In the genomic region with DNA sequence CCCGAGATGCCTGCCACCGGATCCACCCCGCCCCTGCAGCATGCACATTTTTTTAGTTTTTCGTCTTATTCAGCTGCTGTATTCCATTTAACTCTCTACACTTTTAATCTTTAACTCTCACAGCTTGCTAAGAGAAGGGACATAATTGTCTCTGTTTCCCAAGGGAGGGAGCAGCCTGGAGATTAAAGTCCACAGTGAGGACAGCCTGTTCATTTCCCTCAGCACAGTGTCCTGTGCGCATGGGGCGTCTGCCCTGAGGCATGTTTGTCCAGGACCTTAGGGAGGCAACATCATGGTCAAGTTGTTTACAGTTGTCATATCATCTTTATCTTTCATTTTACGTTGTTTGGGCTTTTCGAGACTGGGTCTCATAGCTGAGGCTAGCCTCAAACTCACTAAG, we compare ENCODE assay signal across 25 mouse cellular contexts. TPM values are rescaled to one million over a fixed set of nuclear protein-coding genes. Genes with fewer than 3 reads are reported as not detected.
DNase-seq lines count a peak whose midpoint lies in the region; ATAC-seq and TF ChIP-seq lines count a peak whose summit lies in the region.
"Had no signal": no experiment of that assay in that cellular context is flagged by ENCODE, and none has a peak within 500 bp of the region (broad histone marks: within the 10 kb centered on the region; RNA-seq: fewer than 3 reads in every experiment).

No protein-coding gene starts in this region.

- no peak for ATAC-seq in kidney, embryonic 14.5 days (ENCODE audit: low FRiP score, low TSS enrichment)
- ATAC-seq in intestine, postnatal 0 days, result peak; percentile 30; the same call in 1 of the 2 replicates
- ATAC-seq in kidney, embryonic 16.5 days (ENCODE audit: low FRiP score, low TSS enrichment), result no peak
- no peak for ATAC-seq in liver, embryonic 16.5 days (ENCODE audit: low read depth)
- ATAC-seq in forebrain, postnatal 0 days, result no peak
- no peak for ATAC-seq in granulocyte monocyte progenitor cell, adult 5-6 weeks (replicated peaks; ENCODE audit: poor library complexity, severe bottlenecking)
- ATAC-seq: activated CD4-positive, CD25-positive, alpha-beta regulatory T cell, adult 4 months; forebrain, embryonic 14.5 days; hindbrain, embryonic 16.5 days; midbrain, embryonic 16.5 days had no signal

- H3K27ac ChIP-seq in kidney, embryonic 14.5 days (ENCODE audit: low read depth, low read length), result no peak overlapping the region
- peak overlapping the region; percentile 70 for H3K27ac ChIP-seq in intestine, postnatal 0 days (ENCODE audit: low read depth, low read length)
- H3K27ac ChIP-seq in kidney, embryonic 16.5 days (ENCODE audit: low read length), result peak overlapping the region; percentile 37; the same call in 1 of the 2 replicates
- H3K27ac ChIP-seq in liver, embryonic 16.5 days (ENCODE audit: low read length), result peak overlapping the region; percentile 59
- no peak overlapping the region for H3K27ac ChIP-seq in forebrain, postnatal 0 days (ENCODE audit: low read depth, low read length)
- H3K27ac ChIP-seq: hindbrain, embryonic 10.5 days; lung, embryonic 15.5 days; macrophage; neural tube, embryonic 13.5 days; stomach, postnatal 0 days had no signal

- 89% methylated on average over 8 of the region's 8 CpGs for WGBS in kidney, embryonic 14.5 days
- WGBS in intestine, postnatal 0 days, result 47% methylated on average over 8 of the region's 8 CpGs
- WGBS in kidney, embryonic 16.5 days, result 86% methylated on average over 8 of the region's 8 CpGs
- WGBS in liver, embryonic 16.5 days (ENCODE audit: insufficient replicate concordance), result 74% methylated on average over 8 of the region's 8 CpGs
- 90% methylated on average over 8 of the region's 8 CpGs for WGBS in forebrain, postnatal 0 days

- H3K9ac ChIP-seq in kidney, embryonic 14.5 days (ENCODE audit: low read depth, low read length), result no peak overlapping the region
- no peak overlapping the region for H3K9ac ChIP-seq in intestine, postnatal 0 days (ENCODE audit: low read depth, low read length)
- no peak overlapping the region for H3K9ac ChIP-seq in kidney, embryonic 16.5 days (replicated peaks; ENCODE audit: low read length)
- no peak overlapping the region for H3K9ac ChIP-seq in liver, embryonic 16.5 days (ENCODE audit: low read depth, low read length)
- H3K9ac ChIP-seq in forebrain, postnatal 0 days, result no peak overlapping the region
- H3K9ac ChIP-seq: heart, embryonic 12.5 days; lung, embryonic 15.5 days; neural tube, embryonic 13.5 days had no signal

- H3K9me3 ChIP-seq in kidney, embryonic 14.5 days (ENCODE audit: control insufficient read depth, low read length), result no peaks in the 10 kb centered on the region
- H3K9me3 ChIP-seq in intestine, postnatal 0 days (ENCODE audit: control insufficient read depth), result no peaks in the 10 kb centered on the region
- H3K9me3 ChIP-seq in kidney, embryonic 16.5 days (ENCODE audit: low read length), result no peaks in the 10 kb centered on the region
- H3K9me3 ChIP-seq in liver, embryonic 16.5 days (replicated peaks; ENCODE audit: control insufficient read depth, low read length), result no peaks in the 10 kb centered on the region
- no peaks in the 10 kb centered on the region for H3K9me3 ChIP-seq in forebrain, postnatal 0 days (ENCODE audit: low read length)
- H3K9me3 ChIP-seq: heart, embryonic 12.5 days; hindbrain, embryonic 10.5 days; lung, embryonic 15.5 days; neural tube, embryonic 13.5 days had no signal

- peaks cover 21% of the 10 kb centered on the region for H3K4me1 ChIP-seq in kidney, embryonic 14.5 days (ENCODE audit: control insufficient read depth, insufficient read depth, low read length)
- H3K4me1 ChIP-seq in intestine, postnatal 0 days (replicated peaks; ENCODE audit: control insufficient read depth, insufficient read depth, low read length), result peaks cover 20% of the 10 kb centered on the region; the same call in 1 of the 2 replicates
- H3K4me1 ChIP-seq in kidney, embryonic 16.5 days (ENCODE audit: insufficient read depth, low read length), result peaks cover 30% of the 10 kb centered on the region
- peaks cover 71% of the 10 kb centered on the region for H3K4me1 ChIP-seq in liver, embryonic 16.5 days (ENCODE audit: control insufficient read depth, low read depth, low read length)
- no peaks in the 10 kb centered on the region for H3K4me1 ChIP-seq in forebrain, postnatal 0 days (ENCODE audit: insufficient read depth)

- H3K4me3 ChIP-seq in kidney, embryonic 14.5 days (ENCODE audit: low read length), result no peak overlapping the region
- no peak overlapping the region for H3K4me3 ChIP-seq in intestine, postnatal 0 days (ENCODE audit: low read depth, low read length)
- no peak overlapping the region for H3K4me3 ChIP-seq in kidney, embryonic 16.5 days (ENCODE audit: low read length)
- no peak overlapping the region for H3K4me3 ChIP-seq in liver, embryonic 16.5 days (ENCODE audit: low read depth, low read length)
- H3K4me3 ChIP-seq in forebrain, postnatal 0 days (ENCODE audit: low read depth, low read length), result no peak overlapping the region
- H3K4me3 ChIP-seq: heart, embryonic 12.5 days; hindbrain, embryonic 10.5 days; lung, embryonic 15.5 days; myocyte; neural tube, embryonic 13.5 days had no signal

- TF ChIP-seq CTCF in intestine, postnatal 0 days (IDR thresholded peaks at IDR 0.05; ENCODE audit: low read depth), result no peak
- TF ChIP-seq CTCF in forebrain, postnatal 0 days (IDR thresholded peaks at IDR 0.05; ENCODE audit: low read depth), result no peak

- H3K27me3 ChIP-seq in kidney, embryonic 14.5 days (ENCODE audit: control insufficient read depth, insufficient read depth, low read length), result no peaks in the 10 kb centered on the region
- H3K27me3 ChIP-seq in intestine, postnatal 0 days (replicated peaks; ENCODE audit: control insufficient read depth, insufficient read depth, low read length), result no peaks in the 10 kb centered on the region
- no peaks in the 10 kb centered on the region for H3K27me3 ChIP-seq in kidney, embryonic 16.5 days (ENCODE audit: insufficient read depth, low read length)
- H3K27me3 ChIP-seq in liver, embryonic 16.5 days (ENCODE audit: control insufficient read depth, insufficient read depth, low read depth, low read length), result no peaks in the 10 kb centered on the region
- no peaks in the 10 kb centered on the region for H3K27me3 ChIP-seq in forebrain, postnatal 0 days (ENCODE audit: insufficient read depth, low read length)
- H3K27me3 ChIP-seq: heart, embryonic 12.5 days; lung, embryonic 15.5 days; neural tube, embryonic 13.5 days had no signal

- H3K4me2 ChIP-seq in kidney, embryonic 14.5 days (replicated peaks; ENCODE audit: low read depth, low read length), result no peak overlapping the region
- peak overlapping the region; percentile 45 for H3K4me2 ChIP-seq in intestine, postnatal 0 days (replicated peaks; ENCODE audit: low read depth)
- no peak overlapping the region for H3K4me2 ChIP-seq in kidney, embryonic 16.5 days (replicated peaks; ENCODE audit: low read depth, low read length)
- no peak overlapping the region for H3K4me2 ChIP-seq in liver, embryonic 16.5 days (ENCODE audit: low read depth, low read length)
- no peak overlapping the region for H3K4me2 ChIP-seq in forebrain, postnatal 0 days (ENCODE audit: low read depth)
- H3K4me2 ChIP-seq: heart, embryonic 12.5 days; lung, embryonic 15.5 days; neural tube, embryonic 13.5 days had no signal

- DNase-seq in kidney, adult 11 months, result peak; percentile 85
- no peak for DNase-seq in forebrain, postnatal 0 days
- no peak for DNase-seq in cerebellum, adult 8-10 months
- DNase-seq: adrenal gland, adult 8-10 months; cerebellum, adult 2 months; heart, postnatal 10 days; retina, postnatal 1 day; right cerebral cortex, postnatal 4 days had no signal

- no peaks in the 10 kb centered on the region for H3K36me3 ChIP-seq in kidney, embryonic 14.5 days (ENCODE audit: control insufficient read depth, insufficient read depth, low read length)
- H3K36me3 ChIP-seq in intestine, postnatal 0 days (ENCODE audit: control insufficient read depth, insufficient read depth), result no peaks in the 10 kb centered on the region
- H3K36me3 ChIP-seq in kidney, embryonic 16.5 days (ENCODE audit: insufficient read depth, low read length), result no peaks in the 10 kb centered on the region
- H3K36me3 ChIP-seq in liver, embryonic 16.5 days (ENCODE audit: control insufficient read depth, insufficient read depth), result no peaks in the 10 kb centered on the region
- no peaks in the 10 kb centered on the region for H3K36me3 ChIP-seq in forebrain, postnatal 0 days (ENCODE audit: insufficient read depth)
- H3K36me3 ChIP-seq: hindbrain, embryonic 10.5 days; lung, embryonic 15.5 days; neural tube, embryonic 13.5 days had no signal

RNA-seq across cellular contexts. Expression of a gene that starts 8.2 kb away (rescaled TPM):
- polyA plus RNA-seq in kidney, embryonic 14.5 days (2014; fragmentation: Nextera tagmentation; extraction: Ambion mirVana), result 129 and 174 TPM in 2 replicates
- polyA plus RNA-seq in intestine, postnatal 0 days (2015; fragmentation: Nextera tagmentation; extraction: Ambion mirVana), result 36.3 and 44.8 TPM in 2 replicates
- polyA plus RNA-seq in kidney, embryonic 16.5 days (2015; fragmentation: Nextera tagmentation; extraction: Ambion mirVana), result 128 and 136 TPM in 2 replicates
- 120 and 127 TPM in 2 replicates for polyA plus RNA-seq in liver, embryonic 16.5 days (2015; fragmentation: Nextera tagmentation; extraction: Ambion mirVana)
- total RNA-seq in forebrain, postnatal 0 days (2014; rRNA removed), result 10.3 and 29.8 TPM in 2 replicates
- polyA plus RNA-seq in forebrain, postnatal 0 days (2015; fragmentation: Nextera tagmentation; extraction: Ambion mirVana), result 11.1 and 12.2 TPM in 2 replicates
- total RNA-seq in granulocyte monocyte progenitor cell, adult 5-6 weeks (2014; fragmentation: Nextera tagmentation), result 198 and 208 TPM in 2 replicates
- total RNA-seq in granulocyte monocyte progenitor cell, adult 5-6 weeks (2017), result 90.8 and 105 TPM in 2 replicates

RNA-seq across cellular contexts. Expression of a gene that starts 8.4 kb away (rescaled TPM):
- 3.6 and 4.1 TPM in 2 replicates for polyA plus RNA-seq in kidney, embryonic 14.5 days (2014; fragmentation: Nextera tagmentation; extraction: Ambion mirVana)
- polyA plus RNA-seq in intestine, postnatal 0 days (2015; fragmentation: Nextera tagmentation; extraction: Ambion mirVana), result 7.0 and 9.2 TPM in 2 replicates
- polyA plus RNA-seq in kidney, embryonic 16.5 days (2015; fragmentation: Nextera tagmentation; extraction: Ambion mirVana), result 5.8 and 6.1 TPM in 2 replicates
- 14.6 and 15.4 TPM in 2 replicates for polyA plus RNA-seq in liver, embryonic 16.5 days (2015; fragmentation: Nextera tagmentation; extraction: Ambion mirVana)
- 3.6 and 3.8 TPM in 2 replicates for total RNA-seq in forebrain, postnatal 0 days (2014; rRNA removed)
- 7.4 and 8.8 TPM in 2 replicates for polyA plus RNA-seq in forebrain, postnatal 0 days (2015; fragmentation: Nextera tagmentation; extraction: Ambion mirVana)
- 7.5 and 9.0 TPM in 2 replicates for total RNA-seq in granulocyte monocyte progenitor cell, adult 5-6 weeks (2014; fragmentation: Nextera tagmentation)
- total RNA-seq in granulocyte monocyte progenitor cell, adult 5-6 weeks (2017), result 1.4 and 1.9 TPM in 2 replicates

RNA-seq across cellular contexts. Expression of a gene that starts 15.0 kb away (rescaled TPM):
- polyA plus RNA-seq in kidney, embryonic 14.5 days (2014; fragmentation: Nextera tagmentation; extraction: Ambion mirVana), result 350 and 420 TPM in 2 replicates
- 84.0 and 86.0 TPM in 2 replicates for polyA plus RNA-seq in intestine, postnatal 0 days (2015; fragmentation: Nextera tagmentation; extraction: Ambion mirVana)
- polyA plus RNA-seq in kidney, embryonic 16.5 days (2015; fragmentation: Nextera tagmentation; extraction: Ambion mirVana), result 284 and 298 TPM in 2 replicates
- polyA plus RNA-seq in liver, embryonic 16.5 days (2015; fragmentation: Nextera tagmentation; extraction: Ambion mirVana), result 298 and 327 TPM in 2 replicates
- total RNA-seq in forebrain, postnatal 0 days (2014; rRNA removed), result 5.7 and 6.2 TPM in 2 replicates
- polyA plus RNA-seq in forebrain, postnatal 0 days (2015; fragmentation: Nextera tagmentation; extraction: Ambion mirVana), result 24.9 and 31.4 TPM in 2 replicates
- 93.9 and 128 TPM in 2 replicates for total RNA-seq in granulocyte monocyte progenitor cell, adult 5-6 weeks (2014; fragmentation: Nextera tagmentation)
- total RNA-seq in granulocyte monocyte progenitor cell, adult 5-6 weeks (2017), result 200 and 221 TPM in 2 replicates

RNA-seq across cellular contexts. Expression of a gene that starts 24.6 kb away (rescaled TPM):
- polyA plus RNA-seq in kidney, embryonic 14.5 days (2014; fragmentation: Nextera tagmentation; extraction: Ambion mirVana), result 0.58 and 0.59 TPM in 2 replicates
- polyA plus RNA-seq in intestine, postnatal 0 days (2015; fragmentation: Nextera tagmentation; extraction: Ambion mirVana), result 0.29 and 0.37 TPM in 2 replicates
- 0.26 and 0.44 TPM in 2 replicates for polyA plus RNA-seq in kidney, embryonic 16.5 days (2015; fragmentation: Nextera tagmentation; extraction: Ambion mirVana)
- 0.38 and 0.64 TPM in 2 replicates for polyA plus RNA-seq in liver, embryonic 16.5 days (2015; fragmentation: Nextera tagmentation; extraction: Ambion mirVana)
- total RNA-seq in forebrain, postnatal 0 days (2014; rRNA removed), result 1.5 and 2.0 TPM in 2 replicates
- 0.52 and 1.1 TPM in 2 replicates for polyA plus RNA-seq in forebrain, postnatal 0 days (2015; fragmentation: Nextera tagmentation; extraction: Ambion mirVana)
- 0.53 and 0.99 TPM in 2 replicates for total RNA-seq in granulocyte monocyte progenitor cell, adult 5-6 weeks (2014; fragmentation: Nextera tagmentation)
- 0.30 TPM in 1 of 2 replicates, not detected in the other for total RNA-seq in granulocyte monocyte progenitor cell, adult 5-6 weeks (2017)
- polyA plus RNA-seq: urinary bladder, adult 2 months had no signal

RNA-seq across cellular contexts. Expression of a gene that starts 24.6 kb away (rescaled TPM):
- 75.1 and 85.7 TPM in 2 replicates for polyA plus RNA-seq in kidney, embryonic 14.5 days (2014; fragmentation: Nextera tagmentation; extraction: Ambion mirVana)
- 116 and 129 TPM in 2 replicates for polyA plus RNA-seq in intestine, postnatal 0 days (2015; fragmentation: Nextera tagmentation; extraction: Ambion mirVana)
- polyA plus RNA-seq in kidney, embryonic 16.5 days (2015; fragmentation: Nextera tagmentation; extraction: Ambion mirVana), result 93.2 and 106 TPM in 2 replicates
- polyA plus RNA-seq in liver, embryonic 16.5 days (2015; fragmentation: Nextera tagmentation; extraction: Ambion mirVana), result 48.6 and 55.5 TPM in 2 replicates
- 11.8 and 16.9 TPM in 2 replicates for total RNA-seq in forebrain, postnatal 0 days (2014; rRNA removed)
- 14.4 and 15.7 TPM in 2 replicates for polyA plus RNA-seq in forebrain, postnatal 0 days (2015; fragmentation: Nextera tagmentation; extraction: Ambion mirVana)
- total RNA-seq in granulocyte monocyte progenitor cell, adult 5-6 weeks (2014; fragmentation: Nextera tagmentation), result 225 and 281 TPM in 2 replicates
- total RNA-seq in granulocyte monocyte progenitor cell, adult 5-6 weeks (2017), result 152 and 176 TPM in 2 replicates

Comparison
In these comparisons a context has a peak if more than half of its experiments do, and no peak if none do; other contexts are left out.
1. H3K27ac ChIP-seq: peak in intestine, postnatal 0 days (single experiment), kidney, embryonic 16.5 days (single experiment) and liver, embryonic 16.5 days (single experiment); none in kidney, embryonic 14.5 days (single experiment) and forebrain, postnatal 0 days (single experiment).